Mouse (Mus musculus) adrenal gland (tissue): ENCODE measurements around the gene Selenow.
"Not testable (repeated sequence)": the region's sequence is repeated elsewhere in the genome, so short reads cannot be mapped to it uniquely, and the experiment has no call there.

Experiments
- intact Hi-C: fragments of 180-260 bp; cut with DNase I; formaldehyde crosslinking; loops from one replicate; pipeline ENCODE4 v1.15.1; 2025

The Selenow gene

DNA sequence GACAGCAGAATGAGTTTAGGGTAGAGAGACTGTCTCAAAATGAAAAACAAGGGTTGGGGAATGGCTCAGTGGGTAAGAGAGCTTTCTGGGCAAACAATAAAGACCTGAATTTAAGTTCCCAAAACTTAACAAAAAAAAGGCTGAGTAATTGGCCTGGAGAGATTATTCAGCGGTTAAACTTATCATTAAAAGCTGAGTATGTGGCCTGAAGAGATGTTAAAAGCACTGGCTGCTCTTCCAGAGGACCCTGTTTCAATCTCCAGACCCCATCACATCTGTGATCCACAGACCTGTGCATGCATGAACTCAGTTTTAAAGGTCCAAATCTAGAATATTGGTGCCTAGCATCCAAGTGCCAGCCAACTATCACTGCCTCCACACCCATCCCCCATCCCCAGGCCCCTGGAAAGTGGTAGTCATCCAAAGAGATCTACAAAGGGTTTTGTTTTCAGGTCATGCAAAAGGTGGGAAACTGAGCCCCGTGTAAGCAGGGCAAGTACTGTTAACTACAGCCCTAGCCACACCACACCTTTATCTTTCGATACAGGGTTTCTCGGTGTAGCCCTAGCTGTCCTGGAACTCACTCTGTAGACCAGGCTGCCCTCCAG is 25.6 kb upstream of the Selenow start:
- intact Hi-C loops: loop anchor here (1.0 kb wide), 1 partner anchor 20 kb away; the partner anchor contains the start of gene Ehd2

DNA sequence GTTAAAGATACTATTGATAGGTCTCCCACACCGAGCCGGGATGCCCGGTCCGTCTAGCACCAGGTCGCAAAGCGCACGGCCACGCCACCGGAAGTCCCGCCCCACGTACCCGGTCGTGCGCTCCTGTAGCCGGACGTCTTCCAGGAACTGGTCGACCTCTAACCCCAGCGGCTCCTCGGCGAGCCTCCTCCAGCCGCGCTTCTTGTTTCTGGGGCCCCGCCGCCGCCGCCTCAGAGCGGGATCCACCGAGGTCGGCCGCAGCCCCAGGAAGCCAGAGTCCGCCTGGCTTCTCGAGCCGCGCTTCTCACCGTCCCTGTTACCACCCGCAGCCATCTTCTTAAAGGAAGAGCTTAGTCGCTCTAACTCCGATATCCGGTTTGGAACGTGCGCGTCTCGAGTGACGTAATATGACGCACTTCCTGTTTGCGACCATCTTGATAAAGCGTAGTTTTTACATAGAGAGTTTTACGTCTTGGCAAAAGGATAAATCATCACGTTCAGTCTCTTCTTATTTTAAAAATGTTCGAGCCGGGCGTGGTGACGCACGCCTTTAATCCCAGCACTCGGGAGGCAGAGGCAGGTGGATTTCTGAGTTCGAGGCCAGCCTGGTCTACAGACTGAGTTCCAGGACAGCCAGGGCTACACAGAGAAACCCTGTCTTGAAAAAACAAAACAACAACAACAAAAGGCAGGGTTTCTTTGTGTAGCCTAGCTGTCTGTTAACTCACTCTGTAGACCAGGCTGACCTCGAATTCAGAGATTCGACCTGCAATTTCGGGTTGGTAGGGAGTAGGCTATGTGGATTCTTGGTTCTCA is 23.7 kb upstream of the Selenow start, which contains the start of gene Nop53:
TSS of gene Nop53 (minus strand) at position 354 of the 816 bp plus-strand sequence.
- intact Hi-C loops: no loop called here

DNA sequence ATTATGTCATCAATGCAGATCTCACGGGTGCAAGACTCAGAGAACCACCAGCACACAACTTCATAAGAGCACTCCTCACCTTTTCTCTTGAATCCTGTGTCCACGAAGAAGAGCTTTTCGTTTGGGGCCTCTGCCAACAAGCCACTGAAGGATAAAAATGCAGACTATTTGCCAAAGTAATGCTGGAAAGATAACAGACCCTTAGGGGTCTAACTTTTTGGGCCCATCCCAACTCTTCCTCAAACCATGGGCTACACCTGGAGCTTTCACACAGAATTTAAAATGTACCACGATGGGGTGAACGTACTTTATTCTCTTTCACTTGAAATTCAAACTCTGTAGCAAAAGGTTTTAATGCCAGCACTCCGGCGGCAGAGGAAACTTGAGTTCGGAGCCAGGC is 23.0 kb upstream of the Selenow start:
- intact Hi-C loops: no loop called here

DNA sequence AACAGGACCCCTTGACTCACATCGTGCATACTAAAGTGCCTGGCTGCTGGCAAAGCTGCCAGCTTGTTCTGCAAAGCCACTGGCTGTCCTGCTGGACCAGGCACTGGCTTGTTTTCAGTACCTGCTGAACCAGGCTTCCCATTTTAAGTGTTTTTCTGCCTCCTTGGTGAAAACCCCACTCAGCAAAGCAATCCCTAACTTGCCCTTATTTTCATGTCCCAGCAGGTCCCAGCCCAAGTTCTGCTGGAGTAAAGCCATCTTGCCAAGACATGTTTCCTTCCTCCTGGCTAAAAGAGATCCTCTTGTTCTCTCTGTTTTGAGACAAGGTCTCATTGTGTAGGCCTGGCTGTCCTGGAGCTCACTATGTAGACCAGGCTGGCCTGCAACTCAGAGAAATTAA is 22.1 kb upstream of the Selenow start:
- intact Hi-C loops: no loop called here

DNA sequence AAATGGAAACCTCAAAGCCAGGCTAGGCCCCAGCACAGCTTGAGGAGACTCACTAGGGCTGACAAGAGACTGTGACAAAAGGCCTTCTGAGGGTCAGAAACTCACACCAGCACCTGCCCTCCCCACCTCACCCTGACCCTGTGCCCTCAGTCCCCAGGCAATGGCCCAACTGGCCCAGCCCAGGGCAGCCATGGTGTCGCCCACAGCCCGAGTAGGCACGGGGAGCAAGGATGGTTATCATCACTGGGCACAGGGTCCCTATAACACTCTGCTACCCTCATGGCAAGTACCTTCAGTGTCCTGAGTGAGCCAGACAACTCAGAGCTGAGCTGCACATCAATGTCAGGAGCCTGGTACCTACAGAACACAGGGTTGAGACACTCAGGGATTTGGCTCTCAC is 16.4 kb upstream of the Selenow start:
- intact Hi-C loops: no loop called here

DNA sequence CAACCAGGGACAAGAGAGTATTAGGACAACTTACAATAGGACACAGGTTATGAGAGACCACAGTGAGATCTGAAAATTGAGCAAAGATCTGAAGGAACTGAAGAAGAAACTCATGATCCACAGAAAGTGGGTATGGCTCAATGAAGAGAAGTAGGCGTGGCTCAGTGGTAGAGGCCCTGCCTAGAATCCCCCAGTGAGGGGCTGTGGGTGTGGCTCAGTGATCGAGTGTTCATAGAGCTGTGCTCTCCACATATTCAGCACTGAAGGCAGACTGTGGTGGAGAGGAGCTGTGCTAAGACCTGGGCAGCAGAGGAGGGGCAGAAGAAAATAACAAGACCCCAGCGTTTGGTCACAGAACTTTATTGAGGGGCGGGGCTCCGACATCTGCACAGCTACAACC is 15.3 kb upstream of the Selenow start:
- intact Hi-C loops: no loop called here

DNA sequence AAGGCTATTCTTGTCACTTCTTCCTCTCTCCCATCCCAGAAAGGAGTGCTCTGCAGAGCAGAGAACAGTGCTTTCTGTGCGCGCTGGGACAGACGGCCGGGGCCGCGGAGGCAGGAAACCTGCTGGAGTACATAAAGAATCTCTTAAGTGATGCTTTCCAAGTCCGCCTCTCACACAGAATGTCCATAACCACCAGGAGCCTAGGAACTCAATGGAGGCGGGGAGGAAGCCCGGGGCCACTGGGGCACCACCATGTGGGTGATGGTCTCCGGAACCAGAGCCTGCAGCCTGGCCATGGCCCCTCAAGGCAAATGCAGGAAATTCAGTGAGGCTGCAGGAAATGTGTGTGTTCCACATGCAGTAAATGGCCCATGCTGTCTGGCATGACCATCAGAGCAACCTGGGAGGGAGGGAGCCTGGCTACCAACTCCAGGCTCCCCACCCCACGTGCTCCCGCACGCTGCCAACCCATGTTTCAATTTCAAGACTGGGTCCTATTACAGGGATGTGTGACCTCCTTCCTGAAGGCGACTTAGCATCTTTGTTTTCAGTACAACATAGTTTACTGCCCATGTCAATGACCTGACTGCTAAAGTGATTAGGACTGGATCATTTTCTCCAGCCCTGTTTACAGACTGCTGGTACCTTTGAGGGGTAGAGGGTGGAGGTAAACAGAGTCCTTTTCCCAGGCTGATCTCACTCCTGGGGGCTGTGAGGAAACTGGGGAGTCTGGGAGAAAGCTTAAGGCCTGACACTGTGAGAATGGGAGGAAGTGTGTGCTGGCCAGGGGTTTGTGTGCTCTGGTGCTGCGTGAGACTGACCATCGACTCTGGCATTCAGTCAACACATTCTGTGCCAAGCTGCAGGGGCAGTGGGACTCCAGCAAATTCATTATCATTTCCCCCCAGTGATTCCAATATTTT is 11.5 kb upstream of the Selenow start:
- intact Hi-C loops: loop anchor here (5.0 kb wide), 1 partner anchor 39 kb away; no protein-coding TSS in a partner anchor

DNA sequence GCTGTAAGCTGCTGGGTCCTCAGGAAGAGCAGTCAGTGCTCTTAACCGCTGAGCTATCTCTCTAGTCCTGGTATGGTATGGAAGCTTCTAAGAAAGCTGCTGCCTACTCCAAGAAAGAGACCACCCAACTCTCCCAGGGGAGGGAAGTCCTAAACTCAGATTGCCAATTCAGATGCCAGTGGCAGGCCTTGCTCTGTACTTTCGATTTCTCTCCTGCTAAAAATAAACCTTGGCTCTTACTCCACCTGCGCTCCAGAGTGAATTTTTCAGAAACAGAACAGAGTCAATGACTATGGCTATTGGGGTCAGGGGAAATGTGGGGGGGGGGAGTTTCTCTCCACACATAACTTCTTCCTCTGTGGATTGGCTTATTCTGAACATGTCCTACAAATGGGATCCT is 9.4 kb upstream of the Selenow start:
- intact Hi-C loops: loop anchor here (5.0 kb wide), 1 partner anchor 41 kb away; no protein-coding TSS in a partner anchor

DNA sequence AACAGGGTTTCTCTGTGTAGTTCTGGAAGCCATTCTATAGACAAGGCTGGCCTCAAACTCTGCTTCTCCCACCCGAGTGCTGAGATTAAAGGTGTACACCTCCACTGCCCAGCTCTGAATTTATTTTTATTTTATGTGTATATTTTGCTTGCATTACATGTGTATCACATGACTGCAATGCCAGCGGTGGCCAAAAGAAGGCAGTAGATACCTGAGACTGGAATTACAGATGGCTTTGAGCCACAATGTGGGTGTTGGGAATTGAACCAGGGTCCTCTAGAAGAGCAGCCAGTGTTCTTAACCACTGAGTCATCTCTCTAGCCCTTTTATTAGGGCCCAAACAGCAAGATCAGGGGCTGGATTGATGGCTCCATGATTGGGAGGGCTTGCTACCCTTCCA is 8.3 kb upstream of the Selenow start:
- intact Hi-C loops: loop anchor here (5.0 kb wide), 1 partner anchor 42 kb away; no protein-coding TSS in a partner anchor

DNA sequence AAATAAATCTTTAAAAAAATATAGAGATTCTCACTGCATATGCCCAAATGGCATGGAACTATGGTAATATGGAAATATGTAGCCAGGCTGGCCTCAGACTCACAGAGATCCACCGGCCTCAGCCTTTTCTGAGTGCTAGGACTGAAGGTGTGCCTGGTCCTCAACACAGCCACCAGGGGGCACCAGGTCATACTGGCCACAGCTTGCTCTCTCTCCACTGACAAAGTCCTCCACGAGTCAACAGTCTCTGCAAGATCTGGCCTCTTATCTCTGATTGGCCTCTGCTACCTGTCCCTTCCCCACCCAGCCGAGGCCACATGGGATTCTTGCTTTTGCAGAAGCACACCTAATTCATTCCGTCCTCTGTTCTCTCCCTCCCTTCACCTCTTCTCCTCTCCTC is 7.7 kb upstream of the Selenow start:
- intact Hi-C loops: loop anchor here (5.0 kb wide), 1 partner anchor 42 kb away; no protein-coding TSS in a partner anchor

DNA sequence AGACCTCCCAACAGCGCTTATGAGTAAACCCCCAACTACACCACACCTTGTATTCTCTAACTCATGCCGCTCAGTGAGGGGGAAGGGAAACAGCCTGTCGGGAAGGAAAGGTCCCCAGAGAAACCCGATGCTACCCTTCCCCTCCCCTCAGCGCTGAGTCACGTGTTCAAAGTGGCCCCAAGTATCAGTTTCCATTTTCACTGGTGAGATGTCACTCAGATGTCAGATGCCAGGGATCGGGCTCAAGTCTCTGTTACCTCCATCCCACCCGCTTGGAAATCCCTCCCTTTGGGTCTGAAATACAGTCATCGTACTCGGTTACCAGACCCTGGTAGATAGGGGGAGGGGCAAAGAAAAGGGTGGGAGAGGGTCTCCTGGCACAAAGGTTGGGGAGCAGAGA is 406 bp downstream of the Selenow start:
- intact Hi-C loops: no loop called here

DNA sequence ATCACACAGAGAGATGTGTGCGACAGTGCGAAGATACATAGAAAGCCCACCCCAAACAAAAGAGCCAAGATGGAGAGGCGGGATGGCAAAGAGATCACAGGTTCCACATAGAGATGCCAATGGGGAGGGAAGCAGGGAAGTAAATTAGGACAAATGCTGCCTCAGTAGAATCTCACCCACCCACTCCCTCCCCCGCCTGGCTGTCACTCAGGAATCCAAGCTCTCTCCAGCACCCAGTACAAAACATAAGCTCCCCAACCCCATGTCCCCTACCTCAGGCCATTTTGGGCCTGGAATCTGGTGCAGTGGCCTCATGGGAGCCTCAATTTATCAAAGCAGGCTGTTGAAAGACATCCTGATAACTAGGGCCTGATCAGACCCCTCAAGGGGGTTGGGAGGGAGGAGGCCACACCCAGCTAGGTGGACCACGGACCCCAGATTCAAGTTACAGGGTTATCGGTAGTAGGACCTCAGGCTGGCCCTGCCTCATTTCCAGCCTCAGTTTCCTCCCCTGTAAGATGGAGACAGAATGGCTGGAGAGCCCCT is 1.5 kb downstream of the Selenow start:
- intact Hi-C loops: no loop called here

DNA sequence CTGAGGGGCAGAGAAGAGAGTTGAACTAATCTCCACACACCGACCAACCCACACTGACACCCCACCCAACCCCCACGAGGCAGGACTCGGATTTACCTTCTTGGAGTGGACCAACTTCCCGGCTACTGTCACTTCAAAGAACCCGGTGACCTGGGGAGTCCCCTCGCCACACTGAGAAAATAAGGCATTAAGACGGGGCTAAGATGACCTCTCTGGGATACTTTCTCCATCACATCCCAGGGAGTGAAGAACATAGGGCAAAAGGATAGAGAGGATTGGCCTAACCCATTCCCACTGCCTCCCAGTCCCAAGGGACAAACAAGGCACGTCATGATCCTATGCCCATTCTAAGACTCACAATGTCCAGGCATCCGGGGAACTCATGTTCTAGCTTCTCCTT is 2.3 kb downstream of the Selenow start:
- intact Hi-C loops: no loop called here

DNA sequence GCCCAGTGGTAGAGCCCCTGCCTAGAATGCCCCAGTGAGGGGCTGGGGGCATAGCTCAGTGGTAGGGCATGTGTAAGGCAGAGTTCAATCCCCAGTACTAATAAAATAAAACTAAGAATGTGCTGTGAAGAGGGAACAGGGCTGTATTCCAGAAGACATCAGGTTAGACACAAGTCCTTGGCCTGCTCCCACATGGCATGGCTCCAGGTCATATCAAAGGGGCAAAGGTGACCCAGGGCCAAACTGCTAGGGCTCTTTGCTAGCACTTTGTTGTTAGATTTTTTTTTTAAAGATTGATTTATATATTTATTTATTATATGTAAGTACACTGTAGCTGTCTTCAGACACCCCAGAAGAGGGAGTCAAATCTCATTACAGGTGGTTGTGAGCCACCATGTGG is 3.8 kb downstream of the Selenow start:
- intact Hi-C loops: no loop called here

DNA sequence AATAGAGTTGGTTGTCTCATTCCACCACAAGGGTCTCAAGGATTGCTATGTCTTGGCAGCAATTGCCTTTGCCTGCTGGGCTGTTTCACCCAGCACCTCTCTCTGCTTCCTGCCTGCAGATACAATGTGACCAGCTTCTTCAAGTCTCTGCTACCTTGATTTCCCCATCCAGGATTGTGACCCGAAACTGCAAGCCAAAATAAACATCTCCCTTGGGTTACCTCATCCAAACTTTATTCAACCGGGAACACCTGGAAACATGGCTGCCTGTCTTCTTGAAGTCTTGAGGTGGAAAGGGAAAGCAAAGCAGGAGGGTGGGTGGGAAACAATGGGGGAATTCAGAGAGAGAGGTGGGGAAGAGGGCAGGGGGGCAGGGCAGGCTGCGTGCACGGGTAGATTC is 5.2 kb downstream of the Selenow start:
- intact Hi-C loops: no loop called here

DNA sequence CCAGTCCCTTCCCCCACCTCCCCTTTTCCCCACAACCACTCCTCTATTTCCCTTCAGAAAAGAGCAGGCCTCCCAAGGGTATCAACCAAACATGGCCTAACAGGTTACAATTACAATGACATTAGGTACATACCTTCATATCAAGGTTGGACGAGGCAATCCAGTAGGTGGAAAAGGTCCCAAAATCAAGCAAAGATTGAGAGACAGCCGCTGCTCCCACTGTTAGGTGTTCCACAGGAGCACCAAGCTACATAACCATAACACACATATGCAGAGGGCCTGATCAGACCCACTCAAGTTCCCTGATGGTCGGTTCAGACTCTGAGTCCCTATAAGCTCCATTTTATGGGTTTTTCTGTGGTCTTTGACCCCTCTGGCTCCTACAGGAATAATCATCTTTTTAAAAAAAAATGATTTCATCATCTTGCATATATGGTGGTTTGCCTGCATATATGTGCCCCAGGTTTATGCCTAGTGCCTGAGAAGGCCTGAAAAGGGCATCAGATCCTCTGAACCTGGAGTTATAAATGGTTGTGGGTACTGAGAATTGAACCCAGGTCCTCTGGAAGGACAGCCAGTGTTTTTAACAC is 6.0 kb downstream of the Selenow start:
- intact Hi-C loops: no loop called here

DNA sequence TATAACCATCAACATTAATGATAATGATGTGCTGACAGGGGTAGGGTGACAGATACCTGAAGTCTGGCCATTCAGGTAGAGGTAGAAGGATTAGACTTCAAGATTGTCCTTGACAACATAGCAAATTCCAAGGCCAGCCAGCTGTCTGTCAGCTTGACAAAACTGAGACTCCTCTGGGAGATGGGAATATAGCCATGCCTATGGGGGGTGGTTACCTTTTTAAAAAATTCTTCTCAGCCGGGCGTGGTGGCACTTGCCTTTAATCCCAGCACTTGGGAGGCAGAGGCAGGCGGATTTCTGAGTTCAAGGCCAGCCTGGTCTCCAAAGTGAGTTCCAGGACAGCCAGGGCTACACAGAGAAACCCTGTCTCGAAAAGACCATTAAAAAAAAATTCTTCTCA is 6.5 kb downstream of the Selenow start:
- intact Hi-C loops: not testable (repeated sequence)

DNA sequence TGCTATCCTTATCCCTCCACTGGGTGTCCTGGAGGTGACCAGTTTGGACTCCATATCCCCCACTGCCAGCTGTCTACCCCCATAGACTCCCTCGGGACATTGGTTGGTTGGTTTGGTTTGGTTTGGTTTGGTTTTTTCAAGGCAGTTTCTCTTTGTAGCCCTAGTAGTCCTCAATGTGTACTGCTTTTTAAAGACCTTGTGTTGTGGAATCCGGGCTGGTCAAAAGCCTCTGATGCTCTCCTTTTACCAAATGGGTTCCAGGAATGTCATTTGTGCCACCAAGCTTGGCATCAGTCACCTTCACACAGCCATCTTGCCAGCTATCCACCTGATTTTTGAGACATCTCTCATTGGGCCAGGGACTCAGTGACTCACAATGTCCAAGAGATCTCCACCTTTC is 7.5 kb downstream of the Selenow start:
- intact Hi-C loops: loop anchor here (5.0 kb wide), 1 partner anchor 57 kb away; no protein-coding TSS in a partner anchor

DNA sequence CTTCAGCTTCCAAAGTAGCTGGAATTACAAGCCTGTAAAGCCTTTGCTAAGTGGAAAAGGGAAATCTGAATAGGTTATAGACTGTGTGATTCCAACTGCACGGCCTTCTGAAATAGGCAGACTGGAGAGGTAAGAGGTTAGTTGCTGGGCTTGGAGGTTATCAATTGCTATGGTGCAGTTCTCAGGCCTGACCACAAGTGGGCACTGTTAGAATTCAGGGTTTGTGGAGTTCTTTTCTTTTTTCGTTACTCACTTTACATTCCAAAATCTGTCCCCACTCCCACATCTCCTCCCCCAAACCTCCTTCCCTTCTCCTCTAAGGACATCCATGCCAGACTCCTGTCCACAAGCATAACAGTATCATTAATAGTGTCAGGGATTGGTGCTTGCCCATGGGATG is 8.0 kb downstream of the Selenow start:
- intact Hi-C loops: loop anchor here (5.0 kb wide), 1 partner anchor 57 kb away; no protein-coding TSS in a partner anchor

DNA sequence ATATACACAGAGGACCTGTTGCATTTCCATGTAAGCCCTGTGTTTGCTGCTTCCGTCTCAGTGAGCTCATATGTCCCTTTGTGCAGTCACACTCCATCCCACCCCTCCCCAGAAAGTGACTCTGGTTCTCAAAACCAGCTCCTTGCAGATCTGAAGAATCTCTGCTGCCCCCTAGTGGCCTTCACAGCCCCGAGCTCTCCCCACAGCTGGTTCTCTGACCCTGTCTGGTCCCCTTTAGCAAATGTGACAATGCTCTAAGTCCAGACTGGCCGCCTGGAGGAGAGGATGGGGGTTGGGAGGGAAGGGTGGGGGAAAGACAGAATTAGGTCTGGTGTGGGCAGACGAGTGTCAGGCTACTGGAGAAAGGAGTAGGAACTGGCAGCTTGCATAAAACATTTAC is 10.0 kb downstream of the Selenow start:
- intact Hi-C loops: loop anchor here (5.0 kb wide), 1 partner anchor 55 kb away; no protein-coding TSS in a partner anchor

DNA sequence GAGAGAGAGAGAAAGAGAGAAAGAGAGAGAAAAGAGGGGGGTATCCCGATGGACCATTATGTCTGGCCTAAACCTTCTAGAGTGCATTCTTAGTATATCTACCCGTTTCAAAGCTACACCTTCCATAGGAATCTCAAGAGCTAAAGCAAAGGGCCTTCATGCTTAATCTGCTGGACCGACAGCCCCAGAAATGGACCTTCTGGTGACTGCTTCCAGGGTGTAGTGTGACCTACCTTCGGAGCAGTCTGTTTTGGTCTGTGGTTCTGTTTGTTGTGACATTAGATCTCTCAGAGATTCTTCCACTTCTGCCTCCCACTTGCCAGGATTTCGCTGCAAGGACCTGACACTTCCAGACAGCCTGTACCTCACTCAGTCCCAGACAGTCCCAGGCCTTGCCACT is 11.7 kb downstream of the Selenow start:
- intact Hi-C loops: loop anchor here (5.0 kb wide), 1 partner anchor 53 kb away; no protein-coding TSS in a partner anchor
